Mouse (Mus musculus): ENCODE results near the gene Umad1. TPM values are rescaled to one million over a fixed set of nuclear protein-coding genes. Genes with fewer than 3 reads are reported as not detected.

Umad1 gene
- total RNA-seq, 1 experiment from 2014 or later: 19.1 TPM

- DNase-seq: no peak
Observed at GRCm38 (mm10) chr6:8419485-8420186, 160.5 kb downstream of the Umad1 start.

- no peak for DNase-seq
Observed at GRCm38 (mm10) chr6:8420187-8420503, 161.1 kb downstream of the Umad1 start.

DNA sequence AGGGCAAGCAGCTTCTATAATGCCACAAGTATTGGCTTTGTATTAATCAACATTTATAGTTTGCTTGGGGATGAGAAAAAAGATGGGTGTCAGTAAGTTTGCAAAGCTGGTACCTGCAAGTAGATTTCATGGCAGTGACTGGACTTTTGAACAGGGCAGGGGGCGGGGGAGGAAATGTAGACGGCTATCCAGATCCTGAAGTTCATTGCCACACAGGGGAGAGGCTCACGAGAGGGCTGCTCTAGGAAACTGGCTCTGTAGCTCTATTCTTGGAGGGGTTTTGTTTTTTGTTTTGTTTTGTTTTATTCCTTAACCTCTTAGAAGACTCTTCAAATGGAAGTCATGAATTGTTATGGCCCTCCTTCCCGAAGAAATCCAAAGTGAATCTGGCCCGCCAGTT lies 162.3 kb downstream of the Umad1 start:
- no peak for DNase-seq

DNA sequence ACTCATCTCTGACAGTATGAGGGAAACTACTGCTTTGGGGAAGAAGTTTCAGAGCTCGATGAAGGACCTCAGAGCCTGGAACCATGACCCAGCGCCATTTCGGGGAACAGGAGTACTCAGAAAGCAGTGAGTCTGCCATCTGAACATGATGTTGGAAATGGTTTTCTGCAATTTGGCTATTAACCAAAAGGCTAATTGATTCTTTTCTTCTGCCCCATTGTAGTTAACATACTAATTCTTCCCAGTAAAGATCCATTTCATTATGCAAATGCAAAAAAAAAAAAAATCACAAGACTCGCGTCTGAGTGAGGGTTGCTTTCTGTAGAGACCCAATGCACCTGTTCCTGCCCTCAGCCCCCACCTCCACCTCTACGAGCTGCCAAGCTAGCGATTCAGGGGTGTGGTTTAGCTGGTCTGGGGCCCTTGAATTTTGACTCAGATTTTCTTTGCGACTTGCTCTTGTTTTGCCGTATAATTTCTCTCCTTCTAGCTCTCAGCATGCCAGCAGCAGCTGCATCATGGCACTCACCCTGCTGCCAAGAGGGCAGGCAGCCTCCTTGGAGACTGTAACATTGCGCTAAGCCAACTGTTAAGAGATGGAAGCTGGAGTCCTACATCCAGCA lies 163.0 kb downstream of the Umad1 start:
- no peak for DNase-seq

DNA sequence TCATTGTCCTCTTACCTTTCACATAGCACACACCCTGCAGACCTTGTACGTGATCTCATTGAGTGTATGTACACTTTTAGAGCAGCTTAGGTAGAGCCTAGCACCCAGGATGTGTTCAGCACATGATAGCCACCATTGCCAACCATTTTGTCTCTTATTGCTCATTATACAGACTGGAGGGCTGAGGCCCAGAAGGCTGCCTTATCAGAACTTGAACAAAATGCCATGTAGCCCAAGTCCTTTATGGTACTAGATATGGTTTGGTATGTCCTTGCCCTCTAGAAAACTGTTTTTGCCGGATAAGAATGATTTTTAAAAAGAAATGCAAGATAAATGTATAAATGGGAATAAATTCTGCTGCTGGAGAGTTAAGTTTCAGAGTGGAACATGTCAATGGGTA lies 164.1 kb downstream of the Umad1 start:
- DNase-seq: no peak

- DNase-seq: no peak
Observed at GRCm38 (mm10) chr6:8427692-8428091, 168.6 kb downstream of the Umad1 start.

GRCm38 (mm10) chr6:8430610-8431234 lies 171.6 kb downstream of the Umad1 start:
- DNase-seq: no peak

DNA sequence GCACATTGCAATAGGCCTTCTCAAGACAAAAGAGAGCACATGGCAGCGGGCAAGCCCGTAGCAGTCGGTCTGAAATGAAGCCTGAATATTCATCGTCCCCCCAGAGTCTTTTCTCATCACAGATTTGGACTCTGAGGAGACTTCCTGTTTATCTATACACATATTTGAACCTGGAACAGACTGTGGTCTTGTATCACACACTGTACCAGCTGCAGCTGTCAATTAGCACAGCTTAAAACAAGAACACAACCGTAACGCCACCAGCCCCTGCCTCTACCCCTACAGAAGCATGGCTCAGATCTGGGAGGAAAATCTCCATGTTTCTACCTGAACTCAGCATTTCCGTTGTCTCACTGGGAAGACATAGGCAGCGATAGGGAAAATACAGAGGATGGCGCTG lies 174.1 kb downstream of the Umad1 start:
- DNase-seq: no peak

GRCm38 (mm10) chr6:8437937-8438336 lies 178.8 kb downstream of the Umad1 start:
- DNase-seq: no peak

DNA sequence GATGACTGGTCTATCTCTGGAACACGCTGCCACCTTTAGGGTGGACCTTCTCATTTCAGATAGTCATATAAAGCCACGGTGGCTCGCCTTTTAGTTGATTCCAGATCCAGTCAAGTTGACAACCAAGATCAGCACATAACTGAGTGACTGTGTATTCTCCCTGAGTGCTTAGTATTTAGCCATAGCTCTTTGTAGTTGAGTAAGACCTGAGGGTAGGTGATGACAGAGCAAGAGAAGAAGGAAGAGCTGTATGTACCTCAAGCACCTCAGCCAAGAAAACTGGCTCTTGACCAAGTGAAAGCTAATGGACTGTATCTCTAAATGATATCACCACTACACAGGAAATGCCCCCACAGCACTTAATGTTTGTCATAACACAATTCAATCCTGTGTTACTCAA lies 182.7 kb downstream of the Umad1 start:
- DNase-seq: no peak

DNA sequence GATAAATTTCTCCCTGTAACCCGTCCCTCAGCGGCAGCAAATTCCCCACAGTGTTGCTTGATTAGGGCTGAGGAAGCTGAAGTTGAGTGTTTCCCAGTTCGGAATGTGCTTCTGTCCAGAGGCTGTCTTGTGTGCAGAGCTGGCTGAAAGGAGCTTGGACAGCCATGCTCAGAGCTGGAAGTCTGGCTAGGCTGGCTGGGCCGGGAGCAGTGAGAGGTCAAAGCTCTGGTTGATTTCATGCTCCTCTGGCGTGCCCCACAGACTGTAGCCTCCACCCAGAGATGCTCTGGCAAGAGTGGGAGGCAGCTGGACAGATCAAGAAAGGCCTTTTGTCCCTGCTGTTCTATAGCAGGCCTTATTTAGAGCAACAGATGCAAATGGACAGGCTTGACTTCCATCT lies 187.7 kb downstream of the Umad1 start:
- no peak for DNase-seq

DNA sequence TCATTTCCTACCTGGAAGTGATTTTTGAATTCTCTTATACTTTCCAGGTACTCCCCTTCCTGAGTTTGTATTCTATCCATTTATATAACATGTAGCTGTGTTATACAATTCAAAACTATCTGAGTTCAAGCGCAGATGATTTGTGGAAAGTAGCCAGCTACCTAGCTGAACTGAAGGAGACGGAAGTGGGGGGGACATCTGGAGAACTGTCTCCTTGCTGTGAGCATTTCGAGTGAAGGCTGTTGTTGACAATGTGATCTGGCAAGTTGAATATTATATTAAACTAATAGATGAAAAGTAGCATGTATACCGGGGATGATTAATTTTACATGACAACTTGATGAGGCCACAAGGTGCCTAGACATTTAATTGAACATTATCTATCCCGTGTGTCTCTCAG lies 196.5 kb downstream of the Umad1 start:
- no peak for DNase-seq

- no peak for DNase-seq
Observed at GRCm38 (mm10) chr6:8458596-8458995, 199.5 kb downstream of the Umad1 start.

DNA sequence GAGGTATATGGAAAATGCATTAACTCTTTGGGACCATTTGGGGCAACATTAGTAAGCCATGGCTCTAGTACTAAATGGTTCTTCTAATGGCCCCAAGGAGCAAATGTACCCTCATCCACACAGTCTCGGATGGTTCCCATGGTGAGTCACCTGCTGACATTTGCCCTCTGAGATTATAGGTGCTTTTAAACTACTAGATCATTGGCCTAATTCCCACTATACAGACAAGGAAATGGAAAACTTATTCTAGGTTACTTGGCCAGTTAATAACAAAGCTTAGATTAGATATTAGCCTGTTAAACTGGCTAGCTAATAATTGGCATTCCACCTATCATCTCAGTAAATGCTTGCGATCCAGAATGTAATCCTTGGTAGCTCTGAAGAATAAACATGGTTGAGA lies 203.4 kb downstream of the Umad1 start:
- no peak for DNase-seq

- no peak for DNase-seq
Observed at GRCm38 (mm10) chr6:8465388-8465787, 206.3 kb downstream of the Umad1 start.

DNA sequence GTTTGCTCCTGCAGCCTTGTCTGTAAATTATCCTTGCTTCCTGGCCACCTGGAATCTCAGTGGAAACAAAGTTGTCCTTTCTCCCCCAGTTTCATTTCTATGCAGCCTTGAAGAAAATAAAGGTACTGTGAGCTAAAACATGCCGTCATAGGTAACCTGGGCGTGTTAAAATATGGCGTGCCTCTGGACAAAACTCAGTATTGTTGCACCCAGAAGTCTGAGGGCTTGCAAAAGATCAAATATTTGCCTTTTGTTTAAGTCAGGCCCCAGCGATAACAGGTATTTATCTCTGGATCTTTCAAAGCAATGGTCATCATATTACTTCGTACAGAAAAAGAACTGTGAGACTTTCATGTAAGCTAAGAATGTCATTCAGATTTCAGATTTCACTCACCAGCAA lies 206.9 kb downstream of the Umad1 start:
- DNase-seq: no peak

DNA sequence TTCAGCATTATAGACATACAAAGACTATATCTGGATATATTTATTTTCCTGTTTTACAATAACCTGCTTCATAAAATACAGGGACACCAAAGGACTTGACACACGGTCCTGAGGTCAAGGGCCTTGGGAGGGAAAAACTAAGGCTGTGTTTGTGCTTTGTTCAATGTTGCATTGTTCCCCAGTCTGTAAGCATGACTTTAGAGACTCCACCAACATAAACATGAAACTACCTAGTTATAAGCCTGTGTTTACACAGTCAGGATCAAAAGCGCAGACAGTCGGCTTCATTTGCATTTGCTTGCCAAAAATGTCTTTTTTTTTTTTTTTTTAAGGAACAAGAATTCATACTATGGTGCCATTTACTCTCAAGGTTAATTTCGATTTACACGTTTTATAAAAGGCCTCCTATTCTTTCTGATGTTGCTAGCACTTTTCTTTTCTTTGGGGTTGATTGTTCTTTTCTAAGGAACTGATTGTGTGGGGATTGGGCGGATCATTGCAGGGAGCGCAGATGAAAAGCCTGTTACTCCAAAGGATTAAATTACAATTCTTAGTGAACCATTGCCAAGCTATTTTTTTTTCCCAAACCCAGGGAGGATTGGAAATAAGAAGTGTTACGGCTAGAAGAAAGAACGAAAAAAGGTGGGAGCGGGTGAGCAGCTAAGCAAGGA lies 208.7 kb downstream of the Umad1 start:
- DNase-seq: no peak

DNA sequence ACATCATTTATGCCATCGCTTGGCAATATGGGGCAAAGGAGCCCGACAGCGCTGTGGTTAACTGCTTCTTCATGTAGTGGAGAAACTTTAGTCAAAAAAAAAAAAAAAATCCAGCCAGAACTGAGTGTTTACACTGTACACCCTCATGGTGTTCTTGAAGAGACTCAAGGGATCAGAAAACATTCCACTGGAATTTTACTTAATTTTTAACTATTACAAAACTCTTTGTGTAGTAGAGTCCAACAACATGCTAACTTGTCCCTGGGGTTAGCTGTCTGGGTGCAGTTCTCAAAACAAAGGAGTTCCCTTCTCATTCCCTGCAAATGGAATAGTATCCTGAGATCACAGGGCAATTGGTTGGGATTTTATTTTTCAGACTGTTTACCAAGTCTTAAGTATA lies 210.8 kb downstream of the Umad1 start:
- DNase-seq: no peak

- DNase-seq: no peak
Observed at GRCm38 (mm10) chr6:8472125-8472524, 213.0 kb downstream of the Umad1 start.

DNA sequence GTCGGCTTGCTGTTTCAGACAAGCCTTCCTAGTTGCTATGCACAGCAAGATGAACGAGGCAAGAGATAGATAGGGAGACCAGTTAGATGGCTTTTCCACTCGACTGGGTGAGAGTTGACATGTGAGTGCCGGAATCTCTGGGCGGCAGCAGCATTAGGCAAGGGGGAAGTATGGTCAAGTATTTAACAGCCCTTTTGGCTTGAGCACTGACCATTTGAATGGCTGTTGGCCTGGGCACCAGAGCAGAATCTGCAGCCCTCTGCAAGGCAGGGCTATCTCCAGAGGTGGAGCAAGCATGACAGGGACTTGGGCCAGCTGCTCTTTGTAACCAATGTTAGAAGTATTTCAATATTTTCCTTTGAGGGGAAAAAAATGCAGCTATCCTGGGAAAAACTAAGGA lies 213.8 kb downstream of the Umad1 start:
- peak; percentile 3 for DNase-seq

GRCm38 (mm10) chr6:8473498-8473897 lies 214.4 kb downstream of the Umad1 start:
- DNase-seq: no peak

DNA sequence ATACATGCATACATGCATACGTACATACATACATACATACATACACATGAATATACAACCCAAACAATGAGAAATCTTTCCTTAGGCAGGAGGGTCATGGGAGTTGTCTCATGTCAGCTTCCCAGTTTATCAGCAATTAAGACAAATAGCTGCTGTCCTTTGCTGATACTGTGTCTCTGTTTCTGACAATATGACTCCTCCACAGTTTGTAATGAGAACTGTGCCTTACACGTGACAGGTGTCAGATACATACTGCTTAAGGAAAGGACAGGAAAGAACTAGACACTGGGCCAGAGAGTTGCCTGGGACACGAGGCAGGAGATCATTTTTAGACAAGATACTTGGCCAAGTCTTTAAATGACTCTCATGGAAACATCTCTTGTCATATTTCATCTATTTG lies 215.2 kb downstream of the Umad1 start:
- no peak for DNase-seq

DNA sequence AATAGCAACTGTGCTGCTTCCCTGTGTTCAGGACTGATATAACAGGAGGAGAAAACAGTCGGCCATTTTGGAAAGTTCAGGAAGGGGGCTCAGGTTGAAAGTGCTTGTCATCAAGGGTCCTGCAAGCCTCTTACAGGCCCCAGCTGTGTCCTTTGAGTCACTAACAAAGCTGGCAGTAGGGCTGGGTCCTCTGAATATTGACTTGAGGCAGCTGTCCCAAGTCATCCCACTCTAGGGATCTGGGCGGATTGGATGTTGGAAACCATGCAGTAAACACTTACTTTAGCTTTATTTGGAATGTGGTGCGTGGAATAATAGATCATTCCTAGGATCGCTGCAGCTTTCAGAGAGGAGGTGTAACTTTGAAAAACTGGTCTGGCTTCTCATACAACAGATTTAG lies 215.7 kb downstream of the Umad1 start:
- no peak for DNase-seq

GRCm38 (mm10) chr6:8479176-8479575 lies 220.1 kb downstream of the Umad1 start:
- DNase-seq: no peak
